Mouse (Mus musculus) sigmoid colon, adult 10 weeks (tissue): Measurements from ENCODE around the gene Gnat2. TPM values are rescaled to one million over a fixed set of nuclear protein-coding genes. Genes with fewer than 3 reads are reported as not detected.

ENCODE experiments used
- polyA plus RNA-seq: library from polyadenylated mRNA; stranded (reverse); fragments of 350-450 nt; fragmentation: Illumina TruSeq; extraction: RNeasy Lipid Tissue Mini Kit (QIAGEN cat#74804); gene quantifications from one replicate; pipeline ENCODE4 v1.2.3, GENCODE M21; 2014; ENCODE audit warnings: low read depth, low replicate concordance

Gene Gnat2
- 0.88 TPM for polyA plus RNA-seq

DNA sequence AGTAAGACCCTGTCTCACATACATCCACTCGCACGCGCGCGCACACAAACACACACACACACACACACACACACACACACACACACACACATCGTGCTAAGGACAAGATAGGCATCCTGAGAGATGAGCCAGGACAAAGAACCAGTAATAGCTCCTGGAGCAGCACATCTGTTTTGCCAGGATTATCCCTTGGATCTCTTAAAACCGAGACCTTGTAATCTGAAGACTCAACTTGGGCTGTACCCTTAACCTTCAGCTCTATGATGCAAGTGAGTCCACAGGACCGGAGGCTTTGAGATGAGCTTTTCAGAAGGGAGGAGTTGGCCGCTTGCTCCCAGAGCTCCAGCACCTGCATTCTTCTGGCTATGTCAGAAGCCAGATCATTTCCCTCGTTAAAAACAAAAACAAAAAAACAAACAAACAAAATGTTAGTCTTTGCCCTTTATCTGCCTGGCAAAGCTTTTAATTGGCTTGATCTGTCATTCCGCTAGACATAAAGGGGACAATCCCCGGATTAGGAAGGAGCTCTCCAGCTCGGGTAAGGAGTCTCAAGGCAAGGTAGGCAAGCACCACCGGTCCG lies at the start of gene Gnat2:
TSS of gene Gnat2 (plus strand) at position 254 of the 580 bp plus-strand sequence.

DNA sequence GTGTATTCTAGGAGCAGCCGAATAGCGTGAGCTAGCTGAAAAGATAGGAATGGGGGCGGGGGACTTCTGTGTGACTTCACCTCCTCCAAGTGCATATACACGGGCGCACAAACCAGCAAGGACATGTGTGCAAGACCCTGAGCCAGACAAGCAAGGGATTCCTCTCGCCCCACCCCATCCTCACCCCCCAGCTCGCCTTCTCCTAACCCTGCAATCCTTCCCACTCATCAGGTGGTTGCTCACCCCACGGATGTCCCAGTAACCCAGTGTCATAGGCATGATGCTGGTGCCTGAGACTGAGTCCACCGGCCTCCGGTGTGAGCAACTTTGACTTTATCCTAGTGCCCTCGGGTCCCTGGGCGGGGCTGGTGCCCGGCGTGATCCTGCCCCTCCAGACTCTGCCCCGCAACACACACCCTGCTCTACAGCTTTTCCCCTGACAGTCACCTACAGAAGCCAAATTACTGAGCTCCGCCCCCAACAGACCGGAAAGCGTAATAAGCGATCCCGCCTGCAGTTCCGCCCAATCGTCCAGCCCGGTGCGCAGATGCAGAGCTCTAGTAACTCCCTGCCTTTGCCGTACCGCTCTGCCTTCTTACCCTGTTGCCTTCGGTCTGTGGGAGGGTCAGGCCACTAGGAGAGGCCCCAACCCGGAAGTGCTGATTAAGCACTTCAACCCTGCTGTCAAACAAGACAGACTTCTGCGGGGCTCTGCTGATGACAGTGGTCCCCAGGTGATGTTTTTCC lies 48.0 kb upstream of the Gnat2 start, which contains the start of gene Gstm4:
TSS of gene Gstm4 (minus strand) at position 501 of the 747 bp plus-strand sequence.

DNA sequence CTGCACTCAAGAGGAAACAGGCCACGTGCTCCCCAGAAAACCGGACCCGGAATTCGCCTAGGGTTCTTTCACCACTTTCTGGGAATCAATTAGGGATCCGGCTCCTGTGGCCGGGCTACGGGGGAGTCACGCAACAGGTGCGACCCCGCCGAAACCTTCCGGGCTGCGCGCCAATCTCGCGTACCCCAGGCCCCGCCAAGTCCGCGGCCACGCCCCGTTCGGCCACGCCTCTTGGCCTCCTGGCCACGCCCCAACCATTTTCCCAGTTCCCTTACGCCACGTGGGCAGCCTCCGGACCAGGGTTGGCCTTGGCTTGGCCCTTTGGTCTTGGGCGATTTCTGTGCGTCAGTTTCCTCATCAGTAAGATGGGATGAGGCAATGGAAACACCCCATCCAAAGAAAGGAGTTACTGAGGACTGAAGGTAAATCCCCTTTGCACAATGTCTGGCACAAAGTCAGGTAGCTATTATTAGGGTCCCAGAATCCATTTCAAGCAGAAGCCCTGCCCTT lies 6.1 kb upstream of the Gnat2 start, which contains the start of gene Ampd2:
TSS of gene Ampd2 (minus strand) at position 182 of the 510 bp plus-strand sequence.

DNA sequence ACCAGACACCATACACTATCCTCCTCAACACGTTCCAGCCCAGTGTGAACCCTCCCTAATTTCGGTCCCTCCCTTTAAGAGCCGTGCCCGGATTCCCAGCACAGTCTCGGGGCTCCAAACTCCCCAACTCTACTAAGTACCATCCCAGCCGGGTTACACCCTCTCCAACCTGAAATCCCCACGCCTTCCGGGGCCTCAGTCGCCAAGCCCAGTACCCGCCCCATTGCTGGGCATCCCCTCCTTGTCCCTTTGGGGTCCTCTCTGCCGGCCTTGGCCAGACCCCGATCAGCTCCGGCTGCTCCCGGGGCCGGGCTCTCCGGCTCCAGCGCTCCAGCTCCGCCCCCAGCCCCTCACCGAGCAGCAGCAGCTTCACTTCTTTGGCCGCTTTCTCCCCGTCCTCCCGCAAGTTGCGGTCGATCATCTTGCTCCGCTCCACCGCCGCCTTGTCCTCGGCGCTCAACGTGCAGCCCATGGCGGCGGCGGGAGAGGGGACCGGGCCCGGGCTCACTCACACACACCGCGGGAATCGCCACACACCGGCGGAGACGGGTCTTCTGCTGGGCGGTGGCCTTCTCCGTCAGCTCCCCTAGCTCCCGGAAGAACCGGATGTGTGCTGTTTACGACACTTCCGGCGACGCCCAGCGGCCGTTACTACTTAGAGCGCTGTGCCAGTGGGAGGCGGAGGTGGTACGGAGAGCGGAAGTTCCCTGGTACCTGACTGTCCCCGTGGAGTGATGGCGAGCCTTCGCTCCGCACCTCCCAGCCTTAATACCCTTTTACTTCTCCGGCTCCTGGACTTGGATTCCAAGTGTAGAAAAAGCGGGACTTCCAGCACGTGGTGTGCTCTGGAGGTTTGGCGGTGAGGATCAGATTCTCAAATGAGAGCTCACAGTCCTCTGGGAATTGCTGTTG lies 53.2 kb downstream of the Gnat2 start, which contains the start of gene Gnai3:
TSS of gene Gnai3 (minus strand) at position 613 of the 912 bp plus-strand sequence.

Other genes starting within 250 kb of the Gnat2 start
- gene Eps8l3, start 215.6 kb upstream of the Gnat2 start, polyA plus RNA-seq: 71.9 TPM
- 64.4 TPM for gene Gstm5, start 197.0 kb upstream of the Gnat2 start, polyA plus RNA-seq
- 4.3 TPM for gene Gstm7, start 161.0 kb upstream of the Gnat2 start, polyA plus RNA-seq
- 10.1 TPM for gene Gstm6, start 149.0 kb upstream of the Gnat2 start, polyA plus RNA-seq
- 11.6 TPM for gene Gstm3, start 123.5 kb upstream of the Gnat2 start, polyA plus RNA-seq
- gene Gstm2, start 106.3 kb upstream of the Gnat2 start, polyA plus RNA-seq: 67.8 TPM
- gene Gstm1, start 74.8 kb upstream of the Gnat2 start, polyA plus RNA-seq: 29.8 TPM
- gene Gstm4, start 47.9 kb upstream of the Gnat2 start, polyA plus RNA-seq: 2.9 TPM
- gene Ampd2, start 6.1 kb upstream of the Gnat2 start, polyA plus RNA-seq: 7.4 TPM
- 306 TPM for gene Gnai3, start 53.4 kb downstream of the Gnat2 start, polyA plus RNA-seq
- gene Gpr61, start 62.1 kb downstream of the Gnat2 start, polyA plus RNA-seq: 0.16 TPM
- gene Amigo1, start 93.5 kb downstream of the Gnat2 start, polyA plus RNA-seq: 7.9 TPM
- gene Cyb561d1, start 108.4 kb downstream of the Gnat2 start, polyA plus RNA-seq: 12.4 TPM
- gene Atxn7l2, start 118.1 kb downstream of the Gnat2 start, polyA plus RNA-seq: 0.91 TPM
- 0.19 TPM for gene Sypl2, start 133.9 kb downstream of the Gnat2 start, polyA plus RNA-seq
- gene Psma5, start 164.1 kb downstream of the Gnat2 start, polyA plus RNA-seq: 94.0 TPM
- 149 TPM for gene Sort1, start 191.3 kb downstream of the Gnat2 start, polyA plus RNA-seq